Mouse (Mus musculus) urinary bladder, postnatal 14 days (tissue): ENCODE data around the gene Plin1.

Experiments
- DNase-seq: peaks from one replicate; pipeline ENCODE4 v3.0.0; 2021; ENCODE audit warnings: low spot score

Gene Plin1

GRCm38 (mm10) chr7:79734563-79734962, 1.9 kb upstream of the Plin1 start:
- DNase-seq: peak; percentile 54

DNA sequence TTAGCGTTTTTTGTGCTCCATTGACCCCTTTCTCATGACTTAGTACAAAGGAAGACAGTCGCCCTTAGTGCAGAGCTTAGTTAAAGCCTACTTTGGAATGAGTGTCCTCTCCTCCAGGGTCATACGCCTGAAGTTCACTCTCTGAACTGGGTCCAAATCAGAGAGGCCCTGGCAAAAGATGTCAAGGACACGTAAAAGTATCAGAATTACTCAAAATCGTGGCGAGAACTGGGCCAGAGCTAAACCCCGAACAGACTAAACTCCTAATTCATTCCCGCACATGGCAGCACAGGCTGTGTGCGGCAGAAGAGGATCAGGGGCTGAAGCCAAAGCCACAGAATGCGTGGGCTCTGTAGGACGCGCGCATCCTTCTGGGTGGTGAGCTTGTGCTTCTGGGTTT, 1.3 kb downstream of the Plin1 start:
- no peak for DNase-seq

DNA sequence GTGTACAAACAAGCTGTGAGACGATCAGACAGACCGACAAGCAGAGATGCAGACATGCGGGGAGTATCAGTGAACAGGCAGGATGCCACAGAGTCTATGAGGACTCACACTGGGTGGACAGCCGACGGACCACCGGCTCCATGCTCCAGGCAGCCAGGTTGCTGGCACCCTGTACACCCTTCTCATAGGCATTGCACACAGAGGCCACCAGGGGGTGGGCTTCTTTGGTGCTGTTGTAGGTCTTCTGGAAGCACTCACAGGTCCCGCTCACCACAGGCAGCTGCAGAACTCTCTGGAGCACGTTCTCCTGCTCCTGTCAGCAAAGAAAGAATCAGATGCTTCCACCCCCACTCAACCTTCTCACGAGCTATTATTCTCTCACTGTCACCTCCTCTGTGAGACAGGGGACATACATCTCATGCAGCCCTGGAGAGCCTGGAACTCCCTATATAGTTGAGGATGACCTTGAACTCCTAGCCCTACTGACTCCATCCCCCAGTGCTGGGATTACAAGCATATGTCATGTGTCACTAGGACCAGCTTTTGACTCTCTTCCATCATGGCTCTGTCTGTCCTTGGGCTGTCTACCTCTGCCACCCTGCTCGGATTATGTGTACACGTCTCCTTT, 2.8 kb downstream of the Plin1 start:
- no peak for DNase-seq

DNA sequence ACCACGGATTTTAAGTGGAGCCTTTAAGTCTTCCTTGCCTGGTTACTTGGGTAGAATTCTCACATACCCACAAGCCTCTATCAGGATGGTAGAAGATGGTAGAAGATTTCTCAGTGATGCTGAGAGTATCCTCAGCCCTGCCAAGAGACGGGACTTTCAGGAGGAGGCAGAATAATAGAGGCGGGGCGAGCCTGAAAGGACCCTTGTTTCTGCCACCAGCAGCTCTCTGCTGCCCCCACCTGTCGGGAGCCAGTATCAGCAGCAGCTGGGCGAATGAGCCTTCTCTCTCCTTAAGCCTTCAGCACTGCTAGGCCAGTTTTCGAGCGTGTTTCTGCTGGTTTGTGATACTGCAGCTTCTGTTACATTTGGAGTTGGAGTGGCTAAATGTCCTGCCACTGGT, 3.5 kb downstream of the Plin1 start:
- peak; percentile 64 for DNase-seq

GRCm38 (mm10) chr7:79728219-79728618, 4.5 kb downstream of the Plin1 start:
- peak; percentile 58 for DNase-seq

DNA sequence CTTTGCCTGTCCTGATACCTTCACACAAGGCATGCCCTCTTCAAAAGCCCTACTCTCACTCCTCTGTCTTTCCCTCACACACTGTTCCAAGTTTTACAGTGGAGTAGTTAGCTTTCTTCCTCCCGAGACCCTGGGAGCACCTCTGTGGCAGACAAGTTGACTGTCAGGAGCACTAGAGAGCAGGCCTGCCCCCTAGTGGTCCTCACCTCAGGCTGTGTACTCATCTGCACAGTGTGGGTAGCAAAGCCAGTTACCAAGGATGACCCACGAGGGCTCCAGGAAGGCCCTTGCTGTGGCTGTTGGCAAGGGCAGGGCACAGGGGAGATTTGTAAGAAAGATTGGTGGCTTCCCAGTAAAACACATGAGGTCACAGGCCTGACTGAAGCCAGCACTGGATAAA, 5.6 kb downstream of the Plin1 start:
- DNase-seq: peak; percentile 63

- DNase-seq: peak; percentile 46
These were observed 11.2 kb downstream of the Plin1 start for GRCm38 (mm10) chr7:79721386-79721977.

DNA sequence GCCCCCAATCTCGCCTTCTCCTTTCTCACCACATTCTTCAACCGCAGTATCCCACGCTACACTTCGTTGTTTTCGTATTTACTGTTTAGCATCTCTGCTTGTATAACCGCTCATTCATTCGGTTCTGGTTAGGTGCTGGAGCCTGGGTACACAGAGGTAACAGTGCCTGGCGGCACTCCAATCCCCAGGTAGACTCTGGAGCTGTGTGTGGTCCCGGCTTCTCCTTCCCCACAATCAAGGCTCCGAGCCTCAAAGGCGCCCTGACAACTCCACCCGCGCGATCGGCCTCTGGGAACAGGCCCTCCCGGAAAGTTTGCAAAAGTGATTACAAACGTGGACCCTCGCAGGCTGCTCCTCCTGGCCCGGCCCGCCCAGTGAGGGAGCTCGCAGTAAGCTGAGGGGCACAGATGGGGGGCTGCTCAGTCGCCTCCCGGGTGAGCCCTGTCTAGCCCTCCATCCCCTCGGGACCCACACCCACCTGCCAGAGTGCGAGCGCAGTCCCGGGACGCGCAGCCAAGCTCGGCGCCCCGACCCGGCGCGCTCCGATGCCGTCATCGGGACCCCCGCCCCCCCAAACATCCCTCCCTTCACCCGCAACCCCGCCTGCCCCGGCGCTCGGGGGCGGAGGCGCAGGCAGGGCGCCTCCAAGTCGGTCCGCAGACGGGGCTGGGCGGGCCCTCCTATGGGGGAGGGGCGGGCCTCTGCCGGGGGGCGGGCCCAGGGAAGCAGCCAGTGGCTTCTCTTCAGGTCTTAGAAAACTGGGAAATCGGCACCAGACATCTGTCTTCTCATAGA, 17.3 kb downstream of the Plin1 start, which contains the start of gene Kif7:
TSS of gene Kif7 (minus strand) at position 534 of the 795 bp plus-strand sequence.
- DNase-seq: peak; percentile 81

GRCm38 (mm10) chr7:79710831-79711230, 21.9 kb downstream of the Plin1 start:
- DNase-seq: no peak

- no peak for DNase-seq
These were observed 22.5 kb downstream of the Plin1 start for GRCm38 (mm10) chr7:79710130-79710607.

DNA sequence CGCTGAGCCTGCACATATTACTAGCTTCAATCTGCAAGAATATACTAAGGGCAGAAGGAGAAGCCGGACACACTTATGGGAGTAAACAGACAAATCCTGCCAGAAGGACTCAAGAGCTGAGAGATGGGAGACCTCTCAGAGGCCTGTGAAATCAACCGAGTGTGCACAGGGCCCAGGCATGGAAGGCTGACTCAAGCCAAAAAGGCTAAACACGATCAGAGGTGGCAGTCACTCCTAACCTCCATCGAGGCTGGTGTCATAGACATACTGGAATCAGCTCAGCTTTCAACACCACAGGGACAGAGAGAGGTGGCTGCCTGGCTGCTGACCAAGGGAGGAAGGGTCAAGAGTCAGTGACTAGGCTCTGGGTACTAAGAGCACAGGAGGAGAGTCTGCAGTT, 27.5 kb downstream of the Plin1 start:
- no peak for DNase-seq

GRCm38 (mm10) chr7:79702755-79703154, 29.9 kb downstream of the Plin1 start:
- DNase-seq: no peak

DNA sequence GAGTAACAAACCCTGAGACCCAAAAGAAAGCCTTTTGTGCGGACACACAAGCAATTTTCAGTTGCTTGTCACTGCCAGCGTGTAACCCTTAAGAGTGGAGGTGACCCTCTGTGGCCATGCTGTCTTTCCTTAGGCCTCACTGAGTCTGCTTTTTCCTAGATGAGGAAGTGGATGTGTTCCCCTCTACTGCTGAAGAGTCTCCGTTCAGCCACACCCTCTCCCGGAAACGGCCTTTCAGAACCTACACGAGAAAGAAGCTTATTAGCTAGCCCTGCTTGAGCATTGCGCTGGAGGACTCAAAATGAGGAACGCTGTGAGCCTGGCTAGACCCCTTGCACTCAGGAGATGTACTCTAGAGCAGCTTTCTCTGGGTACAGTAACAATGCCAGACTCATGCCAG, 36.2 kb downstream of the Plin1 start:
- no peak for DNase-seq

DNA sequence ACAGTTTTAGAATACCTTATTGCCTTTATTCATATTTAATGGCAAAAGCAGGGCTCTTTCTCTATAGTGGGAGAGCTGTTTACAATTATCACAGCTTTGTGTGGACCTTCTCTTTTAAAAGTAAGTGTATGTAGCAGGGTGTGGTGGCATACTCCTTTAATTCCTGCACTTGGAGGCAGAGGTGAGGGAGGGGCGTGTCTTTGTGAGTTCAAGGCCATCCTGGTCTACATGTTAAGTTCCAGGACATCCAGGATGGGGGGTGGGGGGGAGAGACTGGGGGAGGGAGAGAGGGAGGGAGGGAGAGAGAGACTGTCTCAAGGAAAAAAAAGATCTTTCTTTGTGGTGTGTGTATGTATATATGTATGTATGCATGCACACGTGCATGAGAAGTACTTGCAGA, 52.5 kb downstream of the Plin1 start:
- no peak for DNase-seq

- DNase-seq: no peak
These were observed 53.5 kb downstream of the Plin1 start for GRCm38 (mm10) chr7:79679186-79679585.

- DNase-seq: no peak
These were observed 61.7 kb downstream of the Plin1 start for GRCm38 (mm10) chr7:79670900-79671604.
